Mouse (Mus musculus) cerebellum, adult 8-10 months (tissue): Measurements from ENCODE around the gene Podxl.

Experiments used
- DNase-seq: peaks from one replicate; pipeline ENCODE4 v3.0.0; 2022

Gene Podxl

DNA sequence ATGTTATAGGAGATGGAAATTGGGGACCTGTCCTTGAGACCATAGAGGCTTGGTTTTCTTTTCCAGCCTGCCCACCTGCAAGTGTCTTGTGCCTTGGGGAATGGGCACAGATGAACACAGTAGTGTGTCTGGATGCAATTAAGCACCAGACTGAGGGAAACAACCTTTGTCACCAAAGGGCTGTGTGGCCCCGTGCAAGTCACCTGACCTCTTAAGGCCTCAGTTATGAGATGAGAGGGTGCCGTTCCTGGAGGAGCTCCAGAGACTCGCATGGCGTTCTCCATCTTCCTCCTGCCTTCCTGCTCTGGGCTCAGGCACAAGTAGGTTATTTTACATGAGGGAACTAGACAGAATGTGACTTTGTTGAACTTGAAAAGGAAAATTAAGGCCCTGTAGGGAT is 41.3 kb downstream of the Podxl start:
- DNase-seq, result no peak

DNA sequence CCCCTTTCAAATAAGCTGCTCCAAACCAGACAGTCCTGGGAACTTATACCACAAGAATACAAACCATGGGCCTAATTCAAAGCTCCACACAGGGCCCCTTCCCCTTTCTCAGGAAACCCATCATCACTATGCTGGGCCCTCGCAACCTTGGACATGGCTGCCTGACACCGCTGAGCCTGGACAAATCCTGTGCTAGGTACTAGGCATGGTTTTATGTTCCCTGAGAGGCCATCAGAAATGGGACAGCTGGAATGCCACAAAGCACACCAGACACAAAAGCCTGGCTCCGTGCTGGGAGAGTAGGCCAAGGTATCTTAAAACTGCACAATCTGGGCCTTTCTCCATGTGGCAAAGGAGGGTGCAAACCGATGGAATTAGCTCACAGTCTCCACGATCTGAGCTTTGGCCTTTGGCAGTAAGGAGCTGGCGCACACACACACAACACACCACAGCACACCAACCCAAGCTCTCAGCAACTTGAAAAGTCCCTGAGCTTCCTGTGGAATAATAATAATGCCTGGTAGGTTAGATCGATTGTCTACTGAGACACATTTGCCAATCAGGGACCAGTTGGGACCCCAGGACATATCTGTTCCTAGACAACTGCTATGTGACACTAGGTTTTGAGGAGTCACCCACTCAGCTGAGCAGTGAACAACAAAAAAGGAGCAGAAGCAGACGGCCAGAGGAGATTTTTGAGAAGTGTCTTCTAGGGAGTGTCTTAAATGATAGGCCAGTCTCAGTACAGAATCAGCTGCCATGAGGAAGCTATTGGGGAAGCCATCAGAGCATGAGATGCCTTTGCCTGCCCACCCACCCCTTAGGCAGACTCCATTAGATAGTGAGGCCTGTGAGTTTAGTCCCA is 42.1 kb downstream of the Podxl start:
- no peak for DNase-seq

DNA sequence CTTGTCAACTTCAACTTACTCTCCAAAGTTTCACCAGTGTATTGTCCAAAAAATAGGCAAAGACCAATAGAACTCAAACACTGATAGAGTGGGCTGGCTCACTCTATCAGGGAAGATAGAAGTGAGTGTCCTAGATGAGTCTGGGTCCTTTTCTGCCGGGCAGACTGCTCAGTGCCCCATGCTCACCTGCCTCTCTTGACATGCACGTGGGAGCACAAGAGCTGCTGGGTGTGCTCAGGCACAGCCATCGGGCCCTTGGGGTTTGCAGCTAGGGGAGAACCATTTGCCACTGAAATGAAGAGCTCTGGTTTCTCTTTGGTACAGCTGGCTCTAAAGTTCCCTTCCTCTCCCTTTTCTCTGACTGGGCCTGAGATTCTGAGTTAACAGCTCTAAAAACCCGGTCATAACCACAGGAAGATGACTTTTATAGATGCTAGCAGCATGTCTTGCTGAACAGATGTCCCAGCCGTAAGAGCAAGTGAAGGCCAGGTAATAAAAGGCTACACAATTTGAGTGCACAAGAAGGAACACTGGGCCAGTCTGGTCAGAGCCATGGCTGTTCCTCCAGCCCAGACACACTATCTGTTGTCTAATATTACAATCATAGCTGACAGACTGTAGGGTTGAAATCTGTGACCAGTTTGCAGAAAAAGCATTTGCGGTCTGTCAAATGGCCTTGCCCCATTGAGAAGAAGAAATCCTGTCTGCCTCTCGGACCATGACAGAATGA is 43.1 kb downstream of the Podxl start:
- DNase-seq, result no peak

DNA sequence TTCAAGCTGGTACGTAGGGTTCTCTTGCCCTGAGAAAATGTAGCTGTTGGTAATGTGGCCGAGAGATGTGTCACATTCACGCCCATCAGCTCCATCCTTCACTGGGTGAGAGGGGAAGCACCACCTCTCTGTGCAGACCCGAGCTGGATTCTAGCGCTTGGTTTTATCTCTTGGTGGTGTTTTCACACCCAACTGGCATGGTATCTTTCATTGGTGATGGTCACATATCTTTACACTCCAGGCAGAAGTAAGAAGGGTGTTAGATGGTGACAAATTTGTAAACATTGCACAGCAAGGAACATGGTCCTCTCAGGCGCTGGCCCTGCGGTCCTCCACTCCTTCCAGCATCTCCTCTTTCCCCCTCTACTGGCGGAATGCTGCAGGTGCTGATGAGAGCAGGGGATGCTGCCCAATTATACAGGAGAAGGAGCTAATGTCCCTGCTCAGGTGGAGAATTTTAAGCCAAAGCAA is 44.7 kb downstream of the Podxl start:
- no peak for DNase-seq

DNA sequence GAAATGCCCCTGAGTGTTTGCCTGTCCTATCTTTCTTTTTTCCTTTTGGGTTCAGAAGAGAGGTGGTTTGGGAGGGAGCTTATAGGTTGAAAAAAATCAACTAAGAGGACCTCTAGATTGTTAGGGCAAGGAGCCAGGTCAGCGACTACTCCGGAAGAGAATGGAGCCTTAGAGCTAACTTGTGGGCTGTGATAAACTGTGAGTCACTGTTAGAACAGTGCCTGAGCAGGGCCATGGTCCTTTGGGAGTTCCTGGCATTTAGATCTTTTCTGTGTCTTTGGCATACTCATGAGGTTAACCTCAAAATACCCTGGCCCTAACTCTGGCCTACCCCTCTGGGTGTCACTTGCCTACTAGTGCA is 45.5 kb downstream of the Podxl start:
- no peak for DNase-seq

DNA sequence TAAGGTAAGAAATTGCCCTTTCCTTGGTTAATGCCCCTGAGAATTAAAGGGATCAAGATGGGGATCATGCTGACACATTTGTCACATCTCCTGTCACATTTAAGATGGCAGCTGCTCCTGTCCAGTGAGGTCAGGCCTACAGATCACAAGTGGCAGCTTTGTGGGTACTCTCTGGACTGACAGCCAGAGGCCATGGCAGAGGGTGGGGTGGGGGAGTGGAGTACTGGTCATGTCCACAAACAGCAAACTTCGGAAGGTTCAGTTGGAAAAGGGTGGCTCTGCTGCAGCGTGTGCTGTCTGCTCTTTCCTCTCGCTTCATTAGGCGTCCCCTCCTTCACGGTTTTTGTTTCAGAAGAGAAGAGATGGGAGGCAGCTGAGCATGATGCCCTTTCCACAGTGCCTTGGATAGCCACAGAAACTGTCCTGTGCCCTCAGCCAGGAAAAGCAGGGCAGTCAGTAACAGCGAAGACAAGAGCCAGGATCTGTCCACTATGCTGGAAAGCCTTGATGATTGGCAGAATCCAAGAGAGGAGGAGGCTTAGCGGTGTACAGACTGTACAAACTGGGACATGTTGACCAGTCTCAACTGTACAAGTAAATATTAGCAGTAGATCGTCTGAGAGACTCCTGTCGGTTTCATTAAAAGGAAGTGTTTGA is 46.0 kb downstream of the Podxl start:
- DNase-seq, result no peak

DNA sequence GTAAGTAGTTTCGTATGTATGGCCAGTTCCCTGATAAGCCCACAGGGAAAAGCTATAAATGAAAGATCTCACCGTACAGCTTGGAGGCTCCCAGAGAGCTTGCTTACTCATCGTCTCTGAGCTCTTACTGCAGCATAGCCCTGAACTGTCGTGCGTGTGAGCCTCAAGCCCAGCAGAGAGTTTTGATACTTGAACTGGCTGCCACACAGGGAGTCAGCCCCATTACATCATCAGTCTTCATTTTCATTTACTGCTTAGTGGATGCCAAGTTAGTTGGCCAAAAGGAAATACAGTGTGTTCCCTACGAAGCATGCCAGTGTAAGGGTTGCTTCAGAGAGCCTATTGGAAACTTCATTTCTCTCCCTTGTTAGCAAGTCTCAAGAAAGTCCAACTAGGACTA is 50.1 kb downstream of the Podxl start:
- DNase-seq, result no peak

DNA sequence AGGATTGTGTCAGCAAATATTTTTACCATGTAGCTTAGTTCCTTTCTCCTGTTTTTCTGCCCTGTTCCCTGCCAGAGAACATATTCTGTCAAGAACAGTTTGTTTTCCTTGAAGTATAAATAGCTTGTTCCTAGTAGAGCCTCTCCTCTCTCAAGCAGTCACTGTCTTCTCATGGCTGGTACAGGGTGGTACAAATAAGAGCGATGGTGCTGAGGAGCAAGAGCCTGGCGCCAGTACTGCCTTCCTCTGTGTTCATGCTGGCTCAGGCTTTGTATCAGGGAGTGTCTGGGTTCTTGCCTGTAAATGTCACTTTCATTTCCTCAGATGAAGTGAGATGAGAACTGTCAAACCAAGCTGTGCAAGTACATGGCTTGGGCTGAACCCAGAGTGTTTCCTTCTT is 61.2 kb downstream of the Podxl start:
- no peak for DNase-seq

DNA sequence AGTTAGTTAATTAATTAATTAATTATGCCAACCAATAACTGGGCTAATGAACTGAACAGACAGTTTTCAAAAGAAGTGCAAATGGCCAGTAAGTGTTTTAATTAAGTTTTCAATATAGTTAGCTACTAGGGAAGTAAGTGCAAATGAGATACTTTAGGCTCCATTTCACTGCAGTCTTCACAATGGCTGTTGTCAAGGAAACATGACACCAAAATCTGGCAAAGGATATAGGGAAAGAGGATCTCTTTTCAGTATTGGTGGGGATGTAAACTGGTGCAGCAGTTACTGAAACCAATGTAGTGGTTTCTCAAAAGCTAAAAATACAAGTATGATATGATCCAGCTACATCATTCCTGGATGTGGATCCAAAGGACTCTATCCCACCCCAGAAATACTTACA is 63.1 kb downstream of the Podxl start:
- no peak for DNase-seq

DNA sequence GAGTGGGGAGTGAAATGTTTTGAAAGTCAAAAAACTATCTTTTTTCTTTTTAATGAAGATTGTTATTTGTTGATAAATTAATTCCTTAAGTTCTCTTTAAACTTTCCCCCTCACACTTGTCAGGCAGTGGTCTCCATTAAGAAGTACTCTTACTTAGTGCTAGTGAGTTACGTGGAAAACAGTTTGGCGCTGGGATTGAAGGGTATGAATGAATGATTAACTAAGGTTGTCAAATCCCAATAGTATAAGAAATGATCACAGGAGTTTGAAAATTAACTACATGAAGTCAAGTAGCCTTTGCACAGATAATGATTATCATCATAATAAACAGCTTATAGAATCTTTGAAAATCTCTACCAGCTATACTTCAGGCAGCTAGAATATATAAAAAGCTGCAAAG is 63.5 kb downstream of the Podxl start:
- no peak for DNase-seq

DNA sequence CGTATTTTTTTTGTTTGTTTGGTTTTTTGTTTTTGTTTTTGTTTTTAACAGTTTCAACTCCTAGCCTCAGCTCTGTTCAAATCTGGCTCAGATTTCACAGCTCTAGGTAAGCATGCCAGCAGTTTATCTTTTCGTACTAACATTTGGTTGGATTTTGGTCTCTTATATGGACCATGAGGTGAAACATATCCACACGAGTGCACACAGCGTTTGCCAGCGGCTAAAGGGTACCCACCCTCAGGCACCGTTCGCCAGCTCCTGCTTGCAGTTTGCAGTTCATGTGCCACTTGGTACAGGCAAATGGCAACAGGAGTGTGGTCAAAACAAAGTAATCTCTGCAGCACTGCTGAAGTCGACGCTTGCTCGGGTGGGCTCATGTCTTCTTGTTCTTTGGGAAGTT is 63.9 kb downstream of the Podxl start:
- no peak for DNase-seq

DNA sequence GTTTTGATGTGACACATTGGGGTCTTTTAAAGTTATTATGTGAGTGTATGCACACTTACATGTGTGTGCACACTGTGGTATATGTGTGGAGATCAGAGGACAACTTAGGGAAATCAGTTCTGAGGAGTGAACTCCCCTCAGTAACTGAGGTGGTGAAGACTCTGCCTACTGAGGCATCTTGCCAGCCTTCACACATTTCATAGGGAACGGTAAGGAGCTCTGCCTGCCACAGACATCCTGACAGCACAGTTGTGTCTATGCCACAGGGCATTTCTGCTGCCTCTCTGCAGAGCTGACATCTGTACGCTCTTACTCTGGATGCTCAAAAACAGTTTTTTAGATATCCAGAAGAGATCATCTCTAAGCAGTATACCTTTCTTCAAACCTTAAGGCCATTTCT is 67.6 kb downstream of the Podxl start:
- DNase-seq, result no peak

DNA sequence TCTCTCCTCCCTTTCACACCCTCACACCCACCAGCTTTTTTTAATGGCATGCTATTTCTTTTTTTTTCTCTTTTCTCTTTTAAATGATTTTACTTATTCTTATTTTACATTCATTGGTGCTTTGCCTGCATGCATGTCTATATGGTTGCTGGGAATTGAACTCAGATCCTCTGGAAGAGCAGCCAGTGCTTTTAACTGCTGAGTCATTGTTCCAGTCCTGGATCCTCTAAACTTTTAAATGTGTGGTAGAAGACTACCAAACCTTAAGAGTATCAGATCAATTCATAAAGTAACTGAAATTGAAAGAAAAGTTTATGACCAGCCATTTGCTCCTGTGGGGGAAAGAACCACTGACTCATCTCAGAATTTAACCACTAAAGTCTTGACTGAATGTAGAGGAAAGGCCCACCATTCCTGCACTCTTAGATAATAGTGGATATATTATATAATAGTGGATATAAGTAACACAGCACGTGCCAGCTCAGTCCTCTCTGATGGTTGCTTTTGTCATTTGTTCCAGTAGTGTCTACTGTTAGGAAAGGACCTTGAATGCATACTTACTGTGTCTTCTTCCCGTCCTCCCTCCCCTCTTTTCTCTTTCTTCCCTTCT is 68.6 kb downstream of the Podxl start:
- no peak for DNase-seq

DNA sequence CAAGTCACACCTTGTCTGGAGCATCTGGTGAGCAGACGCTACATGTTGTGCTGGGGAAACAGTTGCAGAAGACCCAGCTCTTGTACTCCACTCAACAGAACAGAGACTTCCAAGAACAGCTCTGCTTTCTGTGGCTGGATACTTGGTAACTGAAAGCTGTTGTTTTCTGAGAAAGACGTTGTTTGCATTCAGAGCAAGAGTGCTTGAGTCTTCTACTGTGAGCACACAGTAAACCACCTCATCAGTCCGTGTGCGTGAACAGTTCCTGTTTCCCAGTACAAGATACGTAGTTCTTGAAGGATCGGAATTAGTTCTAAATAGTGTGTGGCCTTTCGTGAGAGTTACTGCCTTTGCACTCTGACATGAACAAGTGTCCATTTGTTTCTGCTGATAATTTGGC is 73.8 kb downstream of the Podxl start:
- DNase-seq, result no peak

DNA sequence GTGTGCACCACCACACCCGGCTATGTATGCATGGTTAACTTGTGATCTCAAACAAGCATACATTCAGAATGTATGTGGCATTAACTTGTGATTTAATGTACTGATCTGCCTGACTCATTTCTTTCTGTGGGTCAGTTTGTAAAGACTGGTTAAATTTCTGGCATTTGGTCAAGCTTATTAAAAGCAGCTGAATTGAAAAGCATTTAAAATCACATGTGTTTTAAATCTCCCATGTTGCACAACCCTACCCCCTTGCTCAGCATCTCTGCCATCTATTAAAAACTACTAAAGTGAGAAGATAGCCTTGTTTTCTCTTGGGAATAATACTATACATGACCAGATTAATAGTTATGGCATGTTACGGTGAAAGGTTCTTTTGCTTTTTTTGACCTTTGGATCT is 77.2 kb downstream of the Podxl start:
- DNase-seq, result no peak

DNA sequence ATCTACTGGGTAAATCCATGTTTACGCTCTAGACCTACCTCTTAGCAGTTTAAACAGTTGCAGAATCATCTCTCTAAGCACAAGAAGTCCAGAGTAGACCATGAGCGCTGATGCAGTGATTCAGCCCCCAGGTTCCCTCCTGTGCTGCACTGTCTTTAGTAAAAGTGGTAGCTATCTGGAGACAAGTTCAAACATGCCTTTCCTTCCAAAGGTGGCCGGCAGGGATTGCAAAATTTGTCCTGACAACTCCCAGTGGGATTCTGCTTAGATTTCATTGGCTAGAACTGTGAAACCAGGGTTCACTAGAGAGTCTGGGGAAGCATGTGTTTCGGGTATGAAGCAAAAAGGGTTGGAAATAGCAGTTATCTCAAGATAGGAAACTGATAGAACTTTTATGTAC is 83.8 kb downstream of the Podxl start:
- no peak for DNase-seq

DNA sequence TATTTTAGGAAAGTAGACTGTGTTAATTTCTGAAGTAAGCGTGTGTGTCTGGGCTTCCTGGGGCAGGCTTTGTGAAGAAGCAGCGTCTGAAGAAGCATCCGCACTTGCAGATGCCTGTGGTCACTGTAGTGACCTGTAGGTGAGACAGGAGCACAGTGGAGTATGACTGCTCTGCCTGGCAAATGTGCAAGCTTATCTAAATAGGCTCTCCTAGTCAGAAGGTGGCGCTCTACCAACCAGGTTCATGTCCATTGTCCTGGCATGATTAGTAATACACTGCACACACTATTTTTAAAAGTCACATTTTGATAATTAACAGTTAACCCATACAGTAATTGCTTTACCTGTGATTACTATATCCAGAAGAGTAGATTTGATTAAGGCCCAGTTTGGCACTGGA is 85.6 kb downstream of the Podxl start:
- DNase-seq, result no peak
